Mouse (Mus musculus) urinary bladder, postnatal 10 days (tissue): Measurements from ENCODE around the gene Nr2c2.

Source experiments
- DNase-seq: peaks from one replicate; pipeline ENCODE4 v3.0.0; 2022; ENCODE audit warnings: low spot score

Nr2c2 gene

DNA sequence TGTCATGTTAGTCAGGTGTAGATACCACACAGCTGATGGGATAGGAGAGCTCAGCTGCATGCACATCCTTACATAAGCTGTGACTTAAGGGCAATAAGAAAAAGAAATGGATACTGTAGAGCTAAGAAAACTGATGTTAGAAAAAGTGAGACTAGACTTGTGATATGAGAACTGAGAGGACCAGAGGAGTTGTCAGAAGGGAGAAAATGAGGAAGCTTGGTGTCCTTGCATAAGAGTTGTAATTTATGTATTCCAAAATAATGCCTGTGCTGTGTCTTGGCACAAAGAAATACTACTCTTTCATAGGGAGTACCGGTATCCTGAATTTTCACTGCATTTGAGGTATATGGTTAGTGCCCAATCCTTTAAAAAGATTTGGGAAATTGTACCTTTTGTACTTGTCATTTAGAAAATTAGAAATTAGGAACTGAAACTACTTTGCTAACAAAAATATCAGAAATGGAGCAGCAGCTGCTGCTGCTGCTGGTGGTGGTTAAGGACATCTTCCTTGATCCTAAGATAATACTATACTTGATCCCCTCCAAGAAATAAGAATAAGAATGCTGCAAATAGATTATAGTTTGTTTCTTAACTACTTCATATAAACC lies 35.8 kb downstream of the Nr2c2 start:
- DNase-seq = no peak

DNA sequence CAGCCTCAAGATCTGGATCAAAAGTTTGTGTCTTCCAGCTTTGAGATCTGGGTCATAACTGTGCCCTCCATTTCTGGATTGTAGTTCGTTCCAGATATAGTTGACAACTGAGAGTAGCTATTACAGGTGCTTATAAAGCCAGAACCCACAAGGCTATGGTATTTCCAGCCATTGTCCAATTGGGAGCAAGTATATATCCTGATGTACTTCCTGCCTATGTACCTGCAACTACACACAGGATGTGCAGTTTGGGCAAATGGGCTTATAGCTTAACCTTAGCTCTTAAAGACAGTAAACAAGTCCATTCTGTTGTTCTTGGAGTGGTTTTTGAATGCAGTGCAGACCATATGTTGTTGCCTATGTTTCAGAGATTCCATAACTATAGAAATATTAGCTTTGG lies 40.3 kb downstream of the Nr2c2 start:
- no peak for DNase-seq

DNA sequence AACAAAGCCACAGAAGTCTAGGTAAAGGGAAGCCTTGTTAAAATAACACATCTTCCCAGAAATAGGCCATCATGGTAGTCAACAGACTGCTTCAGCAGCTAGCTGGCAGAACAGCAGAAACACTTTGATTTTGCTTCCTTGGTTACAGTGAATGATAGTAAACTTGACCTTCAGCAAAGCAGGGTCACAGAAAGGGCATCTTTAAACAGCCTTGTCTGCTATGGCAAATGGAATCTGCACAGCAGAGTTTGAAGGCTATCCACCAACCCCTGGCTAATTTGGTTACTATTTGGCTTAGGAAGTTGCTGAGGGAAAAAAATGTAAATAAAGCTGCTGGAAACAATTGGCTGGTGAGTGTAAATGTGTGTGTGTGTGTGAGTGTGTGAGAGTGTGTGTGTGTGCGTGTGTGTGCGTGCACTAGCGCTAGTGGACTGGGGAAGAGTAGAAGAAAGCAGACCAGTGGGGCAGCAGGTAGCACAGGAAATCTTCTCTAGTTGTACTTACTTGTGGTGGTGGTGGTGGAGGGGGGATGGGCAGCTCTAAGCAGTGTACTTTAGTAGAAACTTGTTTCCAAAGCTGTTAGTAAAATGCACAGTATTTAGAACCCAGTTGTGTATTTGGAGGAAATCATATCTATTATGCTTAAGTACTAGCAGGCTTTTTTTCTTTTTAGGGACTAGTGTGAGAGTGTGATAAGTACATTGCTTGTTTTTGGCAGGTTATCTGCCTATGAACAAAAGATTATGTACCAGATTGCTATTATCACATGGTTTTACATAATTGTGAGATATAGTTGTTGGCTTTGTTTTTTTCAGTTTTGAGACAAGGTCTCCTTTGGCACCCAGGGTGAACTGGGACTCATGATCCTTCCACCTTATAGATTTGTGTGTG lies 41.1 kb downstream of the Nr2c2 start:
- DNase-seq = no peak

DNA sequence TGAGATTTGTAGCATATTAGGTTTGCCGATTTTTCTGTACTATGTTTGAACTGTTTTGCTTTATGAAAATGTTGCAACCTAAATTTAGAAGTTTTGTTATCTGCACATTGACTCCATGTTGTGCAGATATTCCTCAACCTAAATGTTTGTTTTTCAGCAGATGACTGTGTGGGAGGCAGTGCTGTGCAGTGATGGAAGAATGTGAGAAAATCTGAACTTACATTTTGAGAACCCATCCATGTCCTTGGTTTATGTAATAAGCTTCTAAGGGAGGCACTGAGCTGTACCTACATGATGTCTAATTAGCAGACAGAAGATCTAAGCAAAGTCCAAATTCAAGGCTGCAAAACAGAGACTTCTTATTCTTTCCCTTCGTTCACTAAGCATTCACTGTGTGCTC lies 42.4 kb downstream of the Nr2c2 start:
- no peak for DNase-seq

DNA sequence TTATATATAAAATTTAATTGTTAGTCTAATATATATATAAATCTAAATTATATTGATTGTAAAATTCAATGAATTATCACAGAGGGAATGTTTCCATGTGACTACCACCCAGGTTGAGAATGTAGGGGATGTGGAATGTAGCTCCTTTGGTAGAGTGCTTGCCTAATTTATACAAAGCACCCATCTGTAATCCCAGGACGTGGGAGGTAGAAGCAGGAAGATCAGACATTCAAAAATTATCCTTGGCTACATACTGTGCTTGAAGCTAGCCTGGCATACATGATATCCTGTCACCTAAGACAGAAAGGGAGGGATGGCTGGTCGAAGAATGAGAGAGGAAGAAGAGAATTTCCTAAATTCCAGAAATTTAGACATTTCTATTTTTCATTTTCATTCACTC lies 45.2 kb downstream of the Nr2c2 start:
- no peak for DNase-seq

DNA sequence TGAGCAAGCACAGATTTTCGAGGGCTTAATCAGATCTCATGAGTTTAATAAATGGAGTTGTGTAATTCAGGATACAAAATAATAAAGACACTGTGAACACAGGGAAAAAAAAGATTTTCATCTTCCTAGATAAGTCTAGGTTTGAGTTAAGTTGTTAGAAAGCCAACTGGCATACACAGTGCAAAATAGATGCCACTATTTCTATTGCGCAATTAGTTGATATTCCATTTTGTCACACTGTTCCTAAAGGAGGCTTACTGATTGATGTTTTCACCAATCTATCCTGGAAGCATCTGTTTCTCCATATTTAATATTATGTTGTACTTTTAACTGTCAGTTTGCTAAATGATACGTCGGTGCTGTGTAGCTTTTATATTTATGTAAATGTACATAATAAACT lies 54.7 kb downstream of the Nr2c2 start:
- DNase-seq = no peak

DNA sequence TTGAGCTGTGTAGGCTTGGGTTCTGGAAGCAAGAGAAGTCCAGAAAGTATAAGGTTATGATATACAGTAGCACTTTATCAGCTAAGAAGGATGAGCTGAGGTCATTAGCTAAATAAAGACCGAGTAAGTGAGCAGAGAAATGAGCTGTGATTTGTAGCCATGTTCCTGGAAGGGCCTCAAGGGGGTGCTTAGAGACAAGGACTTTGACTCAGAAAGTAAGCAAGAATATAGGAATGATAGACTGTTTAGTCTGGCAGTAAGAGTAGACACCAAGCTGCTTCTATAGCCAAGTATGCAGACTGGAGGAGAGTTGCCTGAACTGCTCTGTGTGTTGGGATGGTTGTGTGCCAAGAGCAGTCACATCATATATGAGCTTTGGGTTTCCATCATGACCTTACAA lies 62.6 kb downstream of the Nr2c2 start:
- no peak for DNase-seq

DNA sequence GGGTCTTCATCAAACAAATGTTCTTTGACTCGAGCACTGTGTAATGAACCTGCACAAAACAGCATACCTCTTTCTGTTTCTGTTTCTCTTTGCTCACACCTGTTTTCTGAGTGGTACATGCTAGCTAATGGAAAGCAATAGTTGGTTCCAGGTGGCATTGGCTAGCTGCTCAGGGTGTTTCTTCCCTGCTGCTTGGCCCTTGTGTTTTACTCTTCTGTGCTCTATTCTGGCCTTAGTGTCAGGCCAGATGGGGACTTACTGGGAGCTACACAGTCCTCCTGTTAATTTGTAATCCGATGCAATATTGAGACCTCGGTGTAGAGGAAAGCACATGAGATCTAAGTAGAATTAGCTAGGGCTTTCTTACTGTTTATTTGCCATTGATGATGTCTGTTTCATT lies 67.6 kb downstream of the Nr2c2 start:
- no peak for DNase-seq

DNA sequence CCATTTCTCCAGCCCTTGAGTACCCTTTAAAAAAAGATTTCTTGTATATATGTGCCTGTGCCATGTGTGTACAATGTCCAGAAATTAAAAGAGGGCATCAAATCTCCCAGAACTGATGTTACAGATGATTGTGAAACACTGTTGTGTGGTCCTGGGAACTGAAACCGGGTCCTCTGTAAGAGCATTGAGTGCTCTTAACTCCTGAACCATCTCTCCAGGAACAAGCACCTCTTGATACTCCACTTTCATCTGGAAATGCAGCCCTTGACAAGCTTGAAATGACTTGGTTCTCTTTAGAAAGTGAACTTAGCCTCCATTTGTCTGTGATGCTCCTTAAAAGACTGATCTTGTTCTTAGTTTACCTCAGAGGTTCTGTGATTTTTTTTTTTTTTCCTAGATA lies 71.5 kb downstream of the Nr2c2 start:
- no peak for DNase-seq

DNA sequence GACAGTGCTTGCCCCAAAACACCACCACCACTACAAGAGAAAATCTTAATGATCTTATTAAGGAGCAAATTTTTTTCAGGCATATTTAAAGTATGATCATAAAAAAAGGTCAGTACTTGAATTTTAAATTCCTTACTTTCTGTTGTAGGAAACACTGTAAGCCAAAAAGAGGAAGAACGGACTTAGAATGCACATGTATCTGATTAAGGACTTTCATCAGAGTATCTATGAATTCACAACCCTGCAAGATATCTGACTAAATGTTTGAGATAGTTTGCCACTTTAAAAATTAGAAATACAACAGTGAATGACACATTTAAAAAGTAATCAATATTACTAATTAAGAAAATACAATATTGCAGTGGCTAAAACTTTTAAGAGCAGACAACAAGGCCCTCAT lies 85.3 kb downstream of the Nr2c2 start:
- DNase-seq = no peak

DNA sequence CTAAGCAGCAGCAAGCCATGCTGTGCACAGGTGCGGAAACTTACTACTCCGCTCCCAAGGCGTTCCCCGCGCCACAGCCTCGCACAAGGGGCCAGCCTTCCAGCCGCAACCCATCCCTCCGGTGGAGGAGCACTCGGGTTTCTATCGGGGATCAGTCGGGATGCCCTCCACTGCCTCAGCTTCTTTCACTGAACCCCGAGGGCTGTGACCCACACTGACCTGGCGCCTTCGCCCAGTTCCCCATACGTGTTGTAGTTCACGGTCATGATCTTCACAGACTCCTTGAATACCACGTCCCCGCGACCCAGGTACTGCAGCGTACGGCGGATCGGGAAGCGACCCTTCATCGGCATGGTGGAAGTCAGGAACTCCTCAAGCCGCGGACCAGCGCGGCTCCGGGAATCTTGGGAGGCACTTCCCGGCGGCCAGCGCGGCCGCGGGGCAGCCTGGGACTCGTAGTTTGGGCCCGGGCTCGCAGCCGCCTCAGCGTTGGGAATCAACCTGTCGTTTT lies 92.5 kb downstream of the Nr2c2 start, which contains the start of gene Mrps25:
Gene Mrps25, minus strand, starts transcription at position 413 of the 511 bp plus-strand sequence.
- DNase-seq = peak; percentile 24

DNA sequence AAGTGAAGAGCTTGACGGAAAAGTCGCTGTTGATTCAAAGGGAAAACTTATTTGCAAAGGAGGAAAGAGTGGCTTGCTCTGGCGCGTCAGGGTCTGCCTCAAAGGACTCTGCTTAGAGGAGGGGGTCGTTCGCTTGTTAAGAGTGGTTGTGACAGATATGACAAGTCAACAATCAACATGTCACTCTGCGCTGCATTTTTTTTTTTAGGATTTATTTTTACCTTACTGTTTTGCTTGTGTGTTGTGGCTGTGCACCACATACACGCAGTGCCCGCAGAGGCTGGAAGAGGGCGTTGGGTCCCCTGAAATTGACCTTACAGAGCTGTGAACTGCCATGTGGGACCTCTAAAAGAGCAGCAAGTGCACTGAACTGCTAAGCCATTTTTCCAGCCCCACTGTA lies 93.0 kb downstream of the Nr2c2 start:
- no peak for DNase-seq

DNA sequence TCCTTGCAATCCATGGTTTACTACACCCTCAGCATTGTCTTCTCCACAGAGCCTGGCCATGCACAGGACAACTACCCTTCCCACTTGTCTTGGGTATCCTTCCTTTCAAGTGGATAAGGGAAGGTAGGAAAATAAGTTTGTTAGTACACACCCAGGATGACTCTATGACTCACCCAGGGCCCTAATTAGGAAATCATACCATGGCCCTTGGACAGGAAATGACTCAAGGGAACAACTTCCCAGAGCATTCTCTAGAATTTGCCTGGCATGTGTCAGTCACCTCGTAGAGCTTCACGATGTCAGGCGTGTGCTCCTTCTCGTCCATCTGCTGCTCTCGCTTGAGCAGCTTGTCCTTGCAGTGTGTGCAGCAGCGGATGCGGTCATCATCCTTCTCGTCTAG lies 108.2 kb downstream of the Nr2c2 start:
- no peak for DNase-seq

DNA sequence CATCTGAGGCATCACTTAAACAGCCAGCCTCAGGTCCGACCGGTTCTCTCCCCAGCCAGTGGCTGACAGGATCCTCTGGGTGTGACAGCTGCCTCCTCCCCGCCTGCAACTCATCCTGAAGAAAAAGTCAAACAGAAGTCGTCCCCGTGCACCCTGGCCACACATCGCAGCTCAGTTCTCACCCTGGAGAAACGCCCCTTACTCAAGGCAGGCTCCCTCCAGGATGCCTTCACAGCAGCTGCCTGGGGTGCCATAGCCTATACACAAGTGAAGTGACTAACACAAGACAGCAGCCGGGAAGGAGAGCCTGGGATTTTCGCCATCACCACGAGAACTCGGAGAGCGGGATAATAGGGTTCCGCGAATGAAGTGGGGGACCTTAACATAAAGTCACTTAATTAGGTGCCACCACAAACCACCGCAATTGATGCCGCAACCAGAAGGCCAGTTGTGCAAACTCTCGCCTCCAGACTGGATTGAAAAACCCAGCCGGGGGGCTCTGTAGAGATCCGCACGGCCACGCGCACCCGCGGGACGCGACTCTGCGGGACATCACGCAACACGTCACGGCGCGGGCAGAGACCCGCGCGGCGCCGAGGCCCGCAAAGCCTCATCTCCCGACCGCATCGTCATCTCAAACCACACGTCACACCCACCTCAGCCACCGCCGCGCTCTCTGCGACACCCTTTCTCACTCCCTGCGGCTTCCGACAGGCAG lies 123.0 kb downstream of the Nr2c2 start:
- no peak for DNase-seq

DNA sequence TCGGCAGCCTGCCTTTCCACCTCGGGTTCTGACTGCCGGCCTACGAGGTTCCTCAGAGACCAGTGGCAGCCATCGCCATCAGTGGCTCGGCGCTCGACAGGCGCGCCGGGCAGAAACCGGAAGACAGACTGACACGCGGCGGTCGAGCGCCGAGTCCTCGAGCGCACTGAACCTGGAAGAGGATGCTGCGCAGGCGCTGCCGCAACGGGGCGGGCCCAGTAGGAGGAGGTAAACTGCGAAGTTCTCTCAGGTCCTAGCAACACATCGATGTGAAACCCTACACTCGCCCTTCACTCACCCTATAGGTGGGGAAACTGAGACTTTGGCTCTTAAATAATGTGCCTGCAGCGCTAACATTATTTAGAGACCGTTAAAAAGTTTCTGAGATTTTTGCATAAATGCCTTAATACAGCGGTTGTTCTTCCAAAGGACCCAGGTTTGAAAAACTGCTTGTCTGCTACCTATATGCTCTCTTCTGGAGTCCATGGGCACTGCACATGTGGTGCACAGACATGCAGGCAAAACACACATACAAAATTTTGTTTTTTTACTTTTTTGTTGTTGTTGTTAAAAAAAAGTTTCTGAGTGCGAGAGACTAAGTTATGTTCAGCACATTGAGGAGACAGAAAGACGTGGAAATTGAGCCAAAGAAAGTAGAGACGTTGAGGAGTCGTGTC lies 123.7 kb downstream of the Nr2c2 start, which contains the start of gene Rbsn:
Gene Rbsn, minus strand, starts transcription at position 153 of the 677 bp plus-strand sequence.
- peak; percentile 64 for DNase-seq

DNA sequence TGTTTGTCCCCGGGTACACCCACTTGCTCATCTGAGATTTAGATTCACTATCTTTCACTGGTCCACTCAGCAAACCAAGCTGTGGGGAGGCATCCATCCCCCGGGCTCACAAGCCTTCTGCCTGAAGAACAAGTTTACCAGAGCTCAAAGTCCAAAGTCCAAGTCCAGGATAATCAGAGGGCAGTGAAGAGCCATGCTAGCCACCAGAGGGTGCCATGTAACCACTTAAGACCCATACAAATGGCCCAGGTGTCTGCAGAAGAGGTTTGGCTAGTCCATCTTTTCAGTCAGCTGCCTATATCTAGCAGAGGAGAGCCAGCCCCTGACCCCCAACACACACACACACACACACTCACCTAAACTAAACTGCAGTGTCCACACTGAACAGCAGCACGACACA lies 128.3 kb downstream of the Nr2c2 start:
- no peak for DNase-seq

DNA sequence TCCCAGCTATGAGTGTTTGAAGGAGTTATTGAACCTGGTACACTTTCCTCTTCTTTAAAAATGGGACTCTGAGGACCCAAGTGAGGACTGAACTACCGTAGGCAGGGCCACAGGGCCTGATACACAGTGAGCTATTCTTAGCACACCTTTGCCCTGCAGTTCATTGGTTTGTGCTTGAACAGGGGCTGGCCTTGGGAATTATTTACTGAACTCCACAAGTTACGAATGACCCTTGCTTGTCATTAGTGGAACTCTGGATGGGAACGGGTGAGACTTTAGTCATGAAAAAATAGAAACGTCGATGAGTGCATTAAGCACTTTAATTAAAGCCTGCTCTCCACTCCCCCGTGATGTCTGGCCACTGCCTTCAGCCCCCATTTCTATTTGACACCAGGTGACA lies 130.4 kb downstream of the Nr2c2 start:
- no peak for DNase-seq

DNA sequence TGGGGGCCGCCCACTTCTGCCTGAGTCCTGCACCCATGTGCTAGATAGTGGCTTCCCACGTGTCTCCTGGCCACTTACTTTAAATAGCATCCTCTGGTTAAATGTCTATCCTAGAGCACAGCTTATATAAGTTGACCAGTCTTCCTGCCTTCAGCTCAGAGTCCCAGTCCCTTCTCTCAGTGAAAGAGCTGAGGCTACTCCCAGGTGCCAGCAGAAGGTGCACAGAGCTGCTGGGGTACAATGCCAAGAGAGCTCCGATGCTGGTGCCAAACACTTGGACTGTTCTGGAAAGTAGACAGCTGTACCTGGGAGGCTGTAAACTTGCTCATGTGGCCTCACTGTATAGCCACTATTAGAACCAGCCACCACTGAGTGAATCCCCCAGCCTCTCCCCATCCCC lies 130.8 kb downstream of the Nr2c2 start:
- DNase-seq = no peak
